Mouse (Mus musculus) thymus, postnatal 14 days (tissue): ENCODE data around the gene Papss1.

Experiments
- DNase-seq: peaks from one replicate; pipeline ENCODE4 v3.0.0; 2021

Papss1 gene

DNA sequence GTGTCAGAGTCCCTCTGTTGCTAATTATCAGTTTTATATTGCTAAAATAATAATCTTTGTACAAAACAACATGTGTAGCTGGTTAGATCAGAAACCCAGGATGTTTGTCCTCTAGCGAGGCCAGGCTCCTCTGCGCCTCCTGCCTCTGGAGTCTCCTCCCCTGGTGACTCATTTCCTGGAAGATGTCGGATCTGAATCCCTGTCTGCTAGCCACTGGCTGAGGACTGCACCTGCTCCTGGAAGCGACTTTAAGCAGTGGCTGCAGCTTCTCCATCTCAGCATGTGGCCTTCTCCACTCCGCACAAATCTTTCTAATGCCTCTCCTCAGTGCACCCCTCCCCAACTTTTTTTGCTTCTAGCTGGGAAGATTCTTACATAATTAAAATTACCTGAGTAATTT, 71.6 kb downstream of the Papss1 start:
- DNase-seq = no peak

DNA sequence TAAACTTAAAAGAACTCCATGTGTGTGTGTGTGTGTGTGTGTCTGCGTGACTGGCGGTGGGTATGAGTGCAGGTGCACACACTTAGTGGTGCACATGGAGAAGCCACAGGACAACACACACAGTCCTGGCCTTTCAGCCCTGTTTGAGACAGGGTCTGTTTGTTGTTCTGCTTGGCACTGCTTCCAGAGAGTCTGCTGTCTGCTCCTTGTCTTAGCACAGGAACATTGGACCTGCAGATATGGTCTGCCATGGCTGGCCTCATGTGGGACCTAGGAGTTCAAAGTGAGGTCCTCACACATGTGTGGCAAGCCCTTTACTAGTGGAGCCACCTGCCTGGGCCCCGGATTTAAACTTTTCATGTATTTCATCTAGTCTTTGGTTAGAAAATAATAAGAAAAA, 72.4 kb downstream of the Papss1 start:
- DNase-seq = no peak

DNA sequence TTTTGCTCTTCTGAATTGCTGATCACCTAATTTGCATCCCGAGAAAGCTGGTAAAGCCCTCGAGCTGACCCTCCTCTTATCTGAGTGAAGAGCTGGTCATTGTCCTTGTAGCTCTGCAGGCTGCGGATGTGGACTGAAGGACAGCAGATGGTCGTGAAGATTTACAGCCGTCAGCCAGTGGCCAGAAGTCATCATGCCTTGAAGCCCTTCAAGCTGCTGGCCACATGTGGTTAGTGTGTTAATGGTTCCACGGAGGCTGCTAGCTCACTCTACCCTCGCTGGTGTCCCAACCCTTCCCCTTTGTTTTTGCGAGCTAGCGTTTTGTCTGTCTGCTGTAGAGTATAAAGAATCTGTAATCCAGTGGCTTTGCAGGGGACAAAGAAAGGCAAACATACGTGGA, 73.1 kb downstream of the Papss1 start:
- DNase-seq = no peak

DNA sequence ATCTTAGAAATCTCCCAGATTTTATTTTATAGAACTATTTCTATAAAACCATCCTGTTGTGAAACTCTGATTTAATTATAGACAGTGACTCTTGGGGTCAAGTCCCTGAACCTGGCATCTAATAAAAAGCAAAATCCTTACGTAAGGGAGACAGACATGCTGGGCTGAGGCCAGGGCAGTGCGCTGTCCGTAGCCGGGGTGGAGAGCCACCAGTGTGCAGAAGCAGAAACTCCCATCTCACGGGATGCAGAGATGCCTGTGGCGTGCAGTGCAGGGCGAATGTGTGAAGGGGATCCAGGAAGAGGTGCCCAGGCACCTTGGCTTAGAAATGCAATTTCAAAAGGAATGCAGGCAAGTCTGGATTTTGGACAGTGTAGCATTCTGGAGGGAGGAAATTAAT, 73.6 kb downstream of the Papss1 start:
- no peak for DNase-seq

DNA sequence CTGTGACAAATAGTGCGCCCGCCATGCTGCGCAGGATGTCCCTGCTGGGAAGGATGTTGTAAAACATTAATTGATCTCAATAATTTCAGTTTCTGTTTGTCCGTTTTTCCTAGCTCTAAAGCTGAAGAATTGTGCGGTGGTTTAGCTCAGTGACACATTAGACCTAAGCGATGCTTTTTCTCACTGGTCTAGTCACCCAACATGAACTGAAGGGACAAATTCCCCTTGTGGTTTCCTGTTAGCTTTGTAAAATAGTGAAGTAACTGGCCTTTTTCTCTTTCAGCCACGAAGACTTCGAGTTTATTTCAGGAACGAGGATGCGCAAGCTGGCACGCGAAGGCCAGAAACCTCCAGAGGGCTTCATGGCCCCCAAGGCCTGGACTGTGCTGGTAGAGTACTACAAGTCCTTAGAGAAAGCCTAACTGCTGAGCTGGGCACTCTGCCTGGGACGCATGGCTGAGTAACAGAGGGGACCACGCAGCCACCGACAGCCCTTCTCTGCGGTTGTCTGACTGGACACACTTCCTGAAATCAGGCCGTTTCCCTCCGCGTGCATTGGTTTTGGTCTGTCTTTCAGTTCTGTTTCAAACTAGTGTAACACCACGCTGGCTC, 78.2 kb downstream of the Papss1 start:
- DNase-seq = no peak

DNA sequence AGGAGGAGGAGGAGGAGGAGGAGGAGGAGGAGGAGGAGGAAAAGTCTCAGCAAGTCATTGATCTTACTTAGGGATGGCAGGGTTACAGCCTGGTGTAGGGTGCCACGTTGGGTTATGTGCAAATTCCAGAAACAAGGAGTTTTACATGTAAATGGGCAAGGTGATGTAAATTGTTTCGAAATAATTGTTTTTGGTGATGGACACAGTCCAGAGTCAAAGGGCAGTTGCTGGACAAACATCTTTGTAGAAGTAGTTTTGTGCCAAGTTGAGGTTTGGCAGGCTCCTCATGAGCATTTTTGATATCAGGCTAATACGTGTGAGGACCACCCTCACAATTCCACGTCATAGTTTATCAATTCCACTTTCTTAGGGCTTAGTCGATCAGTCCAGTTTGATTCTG, 80.6 kb downstream of the Papss1 start:
- no peak for DNase-seq

DNA sequence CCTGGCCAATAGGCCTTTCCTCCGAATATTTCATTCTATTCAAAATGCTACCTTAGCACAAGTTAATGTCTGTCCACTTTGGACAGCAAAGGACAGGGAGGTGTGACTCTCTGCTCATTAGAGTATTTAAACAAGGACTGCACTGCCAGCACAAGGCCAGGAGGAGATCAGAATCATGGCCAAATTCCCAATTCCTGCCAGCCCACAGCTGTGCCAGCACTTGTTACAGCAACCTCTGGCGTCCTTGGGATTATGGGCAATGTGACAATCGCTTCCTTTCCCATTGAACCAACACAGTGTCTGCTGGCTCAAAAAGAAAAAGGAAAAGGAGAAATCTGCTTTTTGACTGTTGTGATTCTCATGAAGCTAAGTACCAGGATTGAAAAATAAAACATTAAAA, 89.8 kb downstream of the Papss1 start:
- no peak for DNase-seq

DNA sequence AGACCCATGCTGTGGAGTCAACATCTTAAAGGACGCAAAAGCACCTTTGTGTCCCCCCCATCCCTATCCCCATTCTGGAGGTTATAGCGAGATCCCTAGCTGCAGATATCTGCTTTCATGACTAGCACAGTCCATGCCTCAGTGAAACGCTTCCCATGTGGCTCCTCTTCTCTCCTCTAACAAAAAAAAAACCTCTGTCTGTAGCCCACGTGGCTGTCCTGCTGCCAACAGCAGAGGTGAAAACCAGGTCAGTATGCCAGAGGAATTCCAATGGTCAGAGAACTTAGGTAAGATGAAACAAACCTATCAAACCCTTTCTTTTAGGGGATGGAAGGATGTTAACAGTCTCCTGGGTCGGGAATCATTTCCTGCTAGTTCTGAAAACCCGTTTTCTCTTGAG, 91.5 kb downstream of the Papss1 start:
- DNase-seq = no peak

DNA sequence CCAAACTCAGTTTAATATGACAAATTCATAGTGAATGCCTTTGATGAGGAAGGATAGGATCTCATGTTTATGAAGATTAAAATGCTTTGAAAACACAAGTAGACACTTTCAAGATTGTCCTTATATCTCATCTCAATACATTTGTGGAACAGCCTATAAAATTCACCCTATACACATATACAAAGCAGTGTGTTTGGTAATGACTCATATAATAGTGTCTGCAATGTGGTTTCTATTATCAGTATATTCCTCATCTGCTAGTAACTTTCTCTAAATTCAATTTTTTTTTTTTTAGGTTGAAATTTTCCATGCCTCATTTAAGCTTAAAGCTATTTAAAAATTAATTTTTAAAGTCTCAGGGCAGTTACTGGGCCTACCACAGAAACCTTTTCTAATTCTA, 95.6 kb downstream of the Papss1 start:
- no peak for DNase-seq

DNA sequence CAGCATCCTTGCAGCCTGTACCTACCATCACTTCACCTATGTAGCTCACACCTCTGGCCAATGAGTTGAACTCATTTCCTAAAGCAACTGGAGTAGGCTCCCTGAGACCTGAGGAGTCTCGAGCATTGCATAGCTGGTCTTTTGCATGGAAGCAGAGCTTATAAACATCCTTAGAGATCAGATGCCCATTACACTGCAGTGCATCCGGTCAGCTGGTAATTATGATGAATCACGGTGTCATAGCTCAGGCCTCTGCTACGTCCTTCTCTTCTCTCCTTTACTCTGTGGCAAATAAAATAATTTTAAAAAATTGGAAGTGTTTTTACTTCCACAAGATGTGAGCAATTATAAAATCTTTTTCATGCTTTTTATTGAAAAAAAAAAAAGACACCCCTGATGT, 96.1 kb downstream of the Papss1 start:
- DNase-seq = no peak

DNA sequence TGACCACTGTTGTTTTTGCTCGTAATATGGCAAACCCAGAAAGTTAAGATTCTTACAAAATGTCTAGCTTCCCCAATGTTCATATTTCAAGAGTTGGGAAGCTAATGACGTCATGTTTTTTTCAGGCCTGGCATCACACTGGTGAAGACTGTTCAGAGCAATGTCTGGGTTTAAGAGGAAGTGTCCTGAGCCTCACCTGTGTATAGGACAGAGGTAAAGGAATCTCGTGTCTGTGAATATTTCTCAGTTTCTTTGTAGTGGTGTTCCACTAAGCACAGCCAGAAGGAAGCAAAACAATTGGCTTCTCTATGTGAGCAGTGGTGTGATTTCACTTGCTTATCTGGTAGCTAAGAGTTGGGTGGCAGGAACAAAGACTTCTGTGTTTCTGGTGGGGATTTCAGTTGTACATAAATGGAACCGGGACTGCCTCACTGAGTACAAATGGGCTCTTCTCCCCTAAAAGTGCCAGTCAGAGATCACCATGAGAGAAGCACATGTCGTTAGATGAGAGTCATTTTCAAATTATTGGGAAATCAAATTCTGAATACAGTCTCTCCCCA, 98.1 kb downstream of the Papss1 start:
- DNase-seq = no peak

DNA sequence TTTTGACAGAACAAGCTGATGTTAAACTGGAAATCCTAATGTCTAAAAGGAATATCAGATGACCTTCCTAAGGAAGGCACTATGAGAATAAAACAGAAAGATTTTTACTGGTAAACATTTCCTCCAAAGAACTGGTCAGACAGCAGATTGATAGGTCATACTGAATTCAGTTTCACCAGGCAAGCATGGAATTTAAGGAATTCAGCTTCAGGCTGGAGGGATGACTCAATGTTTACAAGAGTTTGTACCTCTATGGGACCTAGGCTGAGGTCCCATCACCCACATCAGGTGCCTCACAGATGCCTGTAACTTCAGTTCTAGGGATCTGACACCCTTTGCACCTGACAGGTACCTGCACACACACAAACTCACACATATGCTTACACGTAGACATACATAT, 105.3 kb downstream of the Papss1 start:
- DNase-seq = no peak

DNA sequence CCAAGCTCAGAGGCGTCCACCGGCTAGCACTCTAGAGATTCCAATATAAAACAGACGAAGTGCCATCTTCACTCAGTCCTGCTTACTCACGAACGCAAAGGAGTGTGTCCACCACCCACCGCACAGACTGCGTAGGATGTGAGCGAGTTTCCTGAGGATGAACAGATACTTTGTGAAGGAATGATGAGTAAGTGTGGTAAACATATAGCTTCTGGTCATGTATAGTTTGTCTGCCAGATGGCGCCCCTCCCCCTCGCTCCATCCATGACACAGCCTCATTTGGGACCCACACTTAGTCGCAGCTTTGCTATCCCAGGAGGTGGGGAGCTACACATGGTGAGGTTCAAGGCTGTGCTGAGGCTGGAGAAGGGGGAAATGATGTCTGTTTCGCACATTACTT, 121.5 kb downstream of the Papss1 start:
- no peak for DNase-seq

DNA sequence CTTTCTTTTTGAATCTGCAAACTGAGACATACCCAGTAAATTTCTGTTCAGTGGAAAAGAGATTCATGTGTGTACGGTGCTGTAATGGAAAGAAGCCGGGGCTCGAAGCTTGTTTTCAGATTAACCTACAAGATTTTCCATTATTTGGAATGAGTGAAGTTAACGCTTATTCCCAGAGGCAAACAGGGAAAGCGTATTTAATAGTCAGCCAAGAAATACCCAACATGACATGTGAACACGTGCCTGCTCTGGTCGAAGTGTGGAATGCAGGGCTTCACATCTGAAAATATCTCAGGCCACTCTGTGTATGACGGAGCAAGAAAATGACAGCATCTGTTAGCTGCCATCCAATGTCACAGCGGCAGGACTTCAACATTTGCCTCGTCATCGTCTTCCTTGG, 125.4 kb downstream of the Papss1 start:
- DNase-seq = no peak

DNA sequence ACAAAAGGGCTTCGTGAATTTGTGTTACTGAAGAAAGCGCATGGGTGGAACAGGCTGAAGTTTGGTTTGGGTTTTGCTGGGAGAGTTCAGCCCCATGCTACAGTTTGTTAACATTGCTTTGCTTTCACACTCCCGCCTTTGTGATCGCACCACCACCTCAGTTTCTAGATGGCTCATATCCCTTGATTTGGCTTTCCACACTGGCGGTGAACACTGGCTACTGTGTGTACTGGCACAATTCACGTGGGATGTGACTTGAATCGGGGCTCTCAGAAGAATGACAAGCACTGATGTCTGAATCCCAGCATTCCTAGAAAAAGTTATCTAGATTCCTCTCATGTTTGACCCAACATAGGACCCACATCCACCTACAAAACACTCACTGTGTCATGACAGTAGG, 126.0 kb downstream of the Papss1 start:
- no peak for DNase-seq

DNA sequence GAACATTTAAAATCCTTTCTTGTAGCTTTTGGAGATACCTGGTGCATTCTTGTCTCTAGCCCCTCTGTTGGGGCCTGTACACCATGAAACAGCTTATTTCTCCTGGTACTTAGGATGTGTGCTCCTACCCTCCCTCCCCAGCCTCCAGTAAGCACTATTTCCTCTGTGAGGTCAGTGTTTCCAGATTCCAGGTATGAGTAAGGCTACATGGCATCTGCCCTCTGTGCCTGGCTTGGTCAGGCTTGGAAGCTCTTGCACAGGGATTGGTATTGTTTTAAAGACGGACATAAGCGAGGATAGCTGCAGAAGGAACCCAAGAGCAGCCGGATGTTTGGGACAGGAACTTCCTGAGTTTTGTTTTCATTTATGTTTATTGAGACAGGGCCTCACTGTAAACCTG, 126.6 kb downstream of the Papss1 start:
- no peak for DNase-seq
